Mouse (Mus musculus) heart, adult 2 months (tissue): ENCODE results near the gene Ndufa10.

ENCODE experiments used
- CTCF ChIP-seq: fragments of 200-600 bp; IDR thresholded peaks from 2 replicates; pipeline ENCODE4 v1.8.1; 2022; ENCODE audit warnings: antibody characterized with exemption, mild to moderate bottlenecking, moderate library complexity
- POLR2A ChIP-seq: fragments of 200-500 bp; IDR thresholded peaks from 2 replicates; pipeline ENCODE4 v1.6.1; 2011; ENCODE audit warnings: mild to moderate bottlenecking, low read depth, low read length, control low read depth; ENCODE audit not compliant: insufficient read depth

- no peak for TF ChIP-seq CTCF
- no peak for TF ChIP-seq POLR2A
Measured at GRCm38 (mm10) chr1:92432098-92432497, 41.6 kb downstream of the Ndufa10 start.
